Mouse (Mus musculus) lung, embryonic 15.5 days (tissue): ENCODE results near the gene Cep95. TPM values are rescaled to one million over a fixed set of nuclear protein-coding genes. Genes with fewer than 3 reads are reported as not detected.
"Not testable (repeated sequence)": the region's sequence is repeated elsewhere in the genome, so short reads cannot be mapped to it uniquely, and the experiment has no call there.

ENCODE experiments used
- ATAC-seq: fragments of 200-750 bp; cut with Nextera tagmentation; 2 replicates; pipeline ENCODE4 v1.8.0; 2017; ENCODE audit warnings: moderate number of reproducible peaks, borderline replicate concordance; ENCODE audit not compliant: low FRiP score, low TSS enrichment; ENCODE audit errors: extremely low read depth
- H3K27ac ChIP-seq: fragments of 300-500 bp; sonication (generic); 2 replicates; pipeline ENCODE4 v1.5.1; 2015; ENCODE audit warnings: moderate library complexity, mild to moderate bottlenecking, inconsistent platforms
- H3K27me3 ChIP-seq: fragments of 300-500 bp; sonication (generic); 2 replicates; pipeline ENCODE4 v1.6.1; 2015; ENCODE audit warnings: inconsistent platforms
- H3K36me3 ChIP-seq: fragments of 300-500 bp; sonication (generic); 2 replicates; pipeline ENCODE4 v1.6.1; 2015; ENCODE audit warnings: inconsistent platforms
- H3K4me1 ChIP-seq: fragments of 300-500 bp; sonication (generic); 2 replicates; pipeline ENCODE4 v1.6.1; 2015; ENCODE audit warnings: inconsistent platforms
- H3K4me2 ChIP-seq: fragments of 300-500 bp; sonication (generic); 2 replicates; pipeline ENCODE4 v1.6.1; 2015; ENCODE audit warnings: inconsistent platforms, mild to moderate bottlenecking, moderate library complexity
- H3K4me3 ChIP-seq: fragments of 300-500 bp; sonication (generic); 2 replicates; pipeline ENCODE4 v1.5.1; 2015; ENCODE audit warnings: mild to moderate bottlenecking, inconsistent platforms
- H3K9ac ChIP-seq: fragments of 300-500 bp; sonication (generic); 2 replicates; pipeline ENCODE4 v1.6.1; 2015; ENCODE audit warnings: inconsistent platforms
- H3K9me3 ChIP-seq: fragments of 300-500 bp; sonication (generic); 2 replicates; pipeline ENCODE4 v1.6.1; 2016; ENCODE audit warnings: inconsistent platforms
- WGBS: fragments of 180-500 bp; shearing (Covaris S2); methylation state at CpG from one replicate; pipeline ENCODE4 v1.1.7; 2015; 5-methylcytosine and 5-hydroxymethylcytosine counted together
- polyA plus RNA-seq: library from polyadenylated mRNA; unstranded; fragments of >200 nt; fragmentation: Nextera tagmentation; extraction: Ambion mirVana; gene quantifications from 2 replicates; pipeline ENCODE4 v1.2.1, GENCODE M21; 2015

Gene Cep95
- 18.3 and 21.7 TPM in 2 replicates for polyA plus RNA-seq

- H3K27me3 ChIP-seq: no peaks in the 10 kb centered on the region
- peaks cover 24% of the 10 kb centered on the region for H3K4me1 ChIP-seq
- H3K27ac ChIP-seq: peak within 1 kb of the TSS; percentile 99
- peak; percentile 92 for ATAC-seq
- peaks cover 36% of the 10 kb centered on the region for H3K36me3 ChIP-seq
- H3K9me3 ChIP-seq: no peaks in the 10 kb centered on the region
- H3K4me3 ChIP-seq: peak within 1 kb of the TSS; percentile 71
- WGBS: under 1% methylated on average over 57 of the region's 58 CpGs
- peak within 1 kb of the TSS; percentile 92 for H3K9ac ChIP-seq
- H3K4me2 ChIP-seq: peak within 1 kb of the TSS; percentile 69
These were observed at the start of gene Cep95, which contains the start of gene Ddx5 for GRCm38 (mm10) chr11:106788775-106789459. Gene Cep95, plus strand, starts transcription at chr11:106789252. Gene Ddx5, minus strand, starts transcription at chr11:106789185.

- H3K4me1 ChIP-seq, H3K27ac ChIP-seq, ATAC-seq, H3K9me3 ChIP-seq, H3K4me2 ChIP-seq, H3K36me3 ChIP-seq, H3K9ac ChIP-seq, H3K27me3 ChIP-seq, H3K4me3 ChIP-seq: not testable (repeated sequence)
- WGBS: 85% methylated on average over 8 of the region's 8 CpGs
These were observed 48.3 kb upstream of the Cep95 start for GRCm38 (mm10) chr11:106740724-106741123.

GRCm38 (mm10) chr11:106741232-106741631 is 47.8 kb upstream of the Cep95 start:
- Histone ChIP-seq H3K9me3 (no peaks in the 10 kb centered on the region), H3K4me3 (no peak overlapping the region), H3K9ac (no peak overlapping the region), H3K27me3 (no peaks in the 10 kb centered on the region), H3K4me1 (peaks cover 8% of the 10 kb centered on the region; the same call in 1 of the 2 replicates), H3K36me3 (no peaks in the 10 kb centered on the region), H3K4me2 (no peak overlapping the region), H3K27ac (no peak overlapping the region)
- ATAC-seq: no peak
- 66% methylated on average over 6 of the region's 6 CpGs for WGBS

GRCm38 (mm10) chr11:106741826-106742225 is 47.2 kb upstream of the Cep95 start:
- no peak for ATAC-seq
- no peaks in the 10 kb centered on the region for H3K27me3 ChIP-seq
- no peaks in the 10 kb centered on the region for H3K9me3 ChIP-seq
- H3K4me2 ChIP-seq: no peak overlapping the region
- peaks cover 8% of the 10 kb centered on the region; the same call in 1 of the 2 replicates for H3K4me1 ChIP-seq
- no peak overlapping the region for H3K4me3 ChIP-seq
- H3K9ac ChIP-seq: no peak overlapping the region
- no peak overlapping the region for H3K27ac ChIP-seq
- WGBS: 88% methylated on average over 3 of the region's 3 CpGs
- H3K36me3 ChIP-seq: no peaks in the 10 kb centered on the region

GRCm38 (mm10) chr11:106742388-106742841 is 46.6 kb upstream of the Cep95 start:
- Histone ChIP-seq H3K36me3 (no peaks in the 10 kb centered on the region), H3K27ac (no peak overlapping the region), H3K4me1 (peaks cover 7% of the 10 kb centered on the region; the same call in 1 of the 2 replicates), H3K9me3 (no peaks in the 10 kb centered on the region), H3K4me2 (no peak overlapping the region), H3K4me3 (no peak overlapping the region), H3K27me3 (no peaks in the 10 kb centered on the region), H3K9ac (no peak overlapping the region)
- WGBS: 40% methylated on average over 6 of the region's 6 CpGs
- no peak for ATAC-seq

GRCm38 (mm10) chr11:106744949-106745348 is 44.1 kb upstream of the Cep95 start:
- Histone ChIP-seq H3K27ac (no peak overlapping the region), H3K4me2 (no peak overlapping the region), H3K4me3 (no peak overlapping the region), H3K36me3 (no peaks in the 10 kb centered on the region), H3K9me3 (no peaks in the 10 kb centered on the region), H3K9ac (no peak overlapping the region), H3K27me3 (no peaks in the 10 kb centered on the region), H3K4me1 (no peaks in the 10 kb centered on the region)
- 88% methylated on average over 5 of the region's 5 CpGs for WGBS
- no peak for ATAC-seq

GRCm38 (mm10) chr11:106749557-106750120 is 39.4 kb upstream of the Cep95 start:
- not testable (repeated sequence) for H3K9me3 ChIP-seq, H3K27ac ChIP-seq, H3K4me3 ChIP-seq, H3K4me2 ChIP-seq, H3K27me3 ChIP-seq, H3K9ac ChIP-seq, ATAC-seq, H3K36me3 ChIP-seq, H3K4me1 ChIP-seq
- 92% methylated on average over 7 of the region's 7 CpGs for WGBS

GRCm38 (mm10) chr11:106750121-106750751 is 38.8 kb upstream of the Cep95 start, which contains the start of gene Pecam1:
Gene Pecam1, minus strand, starts transcription at chr11:106750628.
- no peak for ATAC-seq
- no peak within 1 kb of the TSS for H3K4me2 ChIP-seq
- no peak within 1 kb of the TSS for H3K4me3 ChIP-seq
- H3K9me3 ChIP-seq: no peaks in the 10 kb centered on the region
- no peaks in the 10 kb centered on the region for H3K4me1 ChIP-seq
- H3K27me3 ChIP-seq: no peaks in the 10 kb centered on the region
- H3K9ac ChIP-seq: no peak within 1 kb of the TSS
- no peaks in the 10 kb centered on the region for H3K36me3 ChIP-seq
- 63% methylated on average over 13 of the region's 13 CpGs for WGBS
- H3K27ac ChIP-seq: no peak within 1 kb of the TSS

GRCm38 (mm10) chr11:106751039-106752018 is 37.7 kb upstream of the Cep95 start, which contains the start of gene Milr1:
Gene Milr1, plus strand, starts transcription at chr11:106751226.
- no peaks in the 10 kb centered on the region for H3K36me3 ChIP-seq
- no peak within 1 kb of the TSS for H3K27ac ChIP-seq
- H3K27me3 ChIP-seq: no peaks in the 10 kb centered on the region
- H3K9ac ChIP-seq: no peak within 1 kb of the TSS
- WGBS: 70% methylated on average over 17 of the region's 17 CpGs
- no peak within 1 kb of the TSS for H3K4me2 ChIP-seq
- H3K9me3 ChIP-seq: no peaks in the 10 kb centered on the region
- no peak within 1 kb of the TSS for H3K4me3 ChIP-seq
- H3K4me1 ChIP-seq: no peaks in the 10 kb centered on the region
- no peak for ATAC-seq

- no peaks in the 10 kb centered on the region for H3K4me1 ChIP-seq
- H3K9me3 ChIP-seq: no peaks in the 10 kb centered on the region
- no peak overlapping the region for H3K27ac ChIP-seq
- 63% methylated on average over 7 of the region's 7 CpGs for WGBS
- ATAC-seq: no peak
- no peaks in the 10 kb centered on the region for H3K27me3 ChIP-seq
- no peaks in the 10 kb centered on the region for H3K36me3 ChIP-seq
- H3K9ac ChIP-seq: no peak overlapping the region
- no peak overlapping the region for H3K4me3 ChIP-seq
- no peak overlapping the region for H3K4me2 ChIP-seq
These were observed 36.9 kb upstream of the Cep95 start for GRCm38 (mm10) chr11:106752103-106752502.

- H3K27me3 ChIP-seq: no peaks in the 10 kb centered on the region
- no peak overlapping the region for H3K4me3 ChIP-seq
- ATAC-seq: no peak
- no peak overlapping the region for H3K4me2 ChIP-seq
- H3K9ac ChIP-seq: no peak overlapping the region
- H3K27ac ChIP-seq: no peak overlapping the region
- H3K4me1 ChIP-seq: no peaks in the 10 kb centered on the region
- H3K36me3 ChIP-seq: no peaks in the 10 kb centered on the region
- no peaks in the 10 kb centered on the region for H3K9me3 ChIP-seq
- 75% methylated on average over 6 of the region's 6 CpGs for WGBS
These were observed 35.7 kb upstream of the Cep95 start for GRCm38 (mm10) chr11:106753314-106753713.
